Mouse (Mus musculus) liver, adult 2 months (tissue): ENCODE data around the gene Eif2ak4.

Source experiments
- CTCF ChIP-seq: fragments of 200-500 bp; IDR thresholded peaks from 2 replicates; pipeline ENCODE4 v1.5.1; 2011; ENCODE audit warnings: low read depth, low read length, control low read depth
- POLR2A ChIP-seq: fragments of 200-500 bp; IDR thresholded peaks from 2 replicates; pipeline ENCODE4 v1.6.1; 2011; ENCODE audit warnings: low read length, control low read depth; ENCODE audit not compliant: insufficient read depth; ENCODE audit errors: extremely low read depth

DNA sequence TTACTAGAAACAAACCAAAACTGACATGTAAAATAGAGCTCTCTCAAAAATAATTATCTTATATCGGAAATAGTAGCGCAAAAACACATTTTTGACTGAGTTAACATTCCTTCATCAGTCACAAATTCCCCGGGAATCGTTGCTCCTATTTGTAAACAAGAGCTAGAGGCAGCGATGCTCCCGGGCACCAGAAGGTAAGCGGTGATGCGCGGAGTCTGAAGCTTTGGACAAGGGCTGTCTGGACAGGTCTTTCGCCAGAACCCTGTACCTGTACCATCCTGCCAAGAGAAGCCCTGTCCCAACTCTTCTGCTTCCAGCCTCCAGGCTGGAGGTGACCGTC lies 15.9 kb upstream of the Eif2ak4 start:
- TF ChIP-seq CTCF (no peak), POLR2A (no peak)
